Mouse (Mus musculus) gastrocnemius, adult 2 months (tissue): ENCODE data around the gene Hbs1l. TPM values are rescaled to one million over a fixed set of nuclear protein-coding genes. Genes with fewer than 3 reads are reported as not detected.

Experiments used
- DNase-seq: peaks from one replicate; pipeline ENCODE4 v3.0.0; 2022
- H3K27ac ChIP-seq: fragments of 200-600 bp; 2 replicates; pipeline ENCODE4 v1.8.1; 2022; ENCODE audit warnings: mild to moderate bottlenecking
- H3K4me3 ChIP-seq: fragments of 200-600 bp; 2 replicates; pipeline ENCODE4 v1.8.1; 2022; ENCODE audit warnings: mild to moderate bottlenecking, moderate library complexity
- CTCF ChIP-seq: fragments of 200-600 bp; IDR thresholded peaks from 2 replicates; pipeline ENCODE4 v1.8.1; 2022; ENCODE audit warnings: antibody characterized with exemption, mild to moderate bottlenecking, moderate library complexity
- intact Hi-C: fragments of 180-260 bp; cut with DNase I; formaldehyde crosslinking; loops from one replicate; pipeline ENCODE4 v1.15.1; 2025
- total RNA-seq, 2 experiments: library from RNA; stranded (reverse); gene quantifications; 2 replicates each; pipeline ENCODE4 v1.2.3; 2021

The Hbs1l gene
- total RNA-seq, 2 experiments from 2014 or later = 63.3 to 64.3 TPM

DNA sequence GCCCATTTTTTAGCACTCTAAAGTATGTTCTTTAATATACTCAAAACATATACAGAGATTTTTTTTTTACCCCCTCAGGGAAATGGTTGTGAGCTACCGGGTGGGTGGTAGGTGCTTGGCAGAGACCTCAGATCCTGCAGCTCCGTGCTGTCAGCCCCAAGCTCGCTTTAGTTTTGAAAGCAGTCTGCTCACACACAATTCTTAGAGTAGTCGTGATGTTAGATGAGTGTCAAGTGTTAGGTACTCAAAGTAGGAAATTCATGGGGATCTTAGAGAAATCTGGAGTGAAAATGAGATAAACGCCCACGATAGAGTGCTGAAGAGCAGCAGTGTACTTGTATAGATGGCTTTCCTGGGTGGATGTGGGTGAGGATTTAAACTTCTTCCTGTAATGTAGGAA lies 24.8 kb downstream of the Hbs1l start:
- no peak overlapping the region for H3K4me3 ChIP-seq
- no peak for TF ChIP-seq CTCF
- DNase-seq = no peak
- intact Hi-C loops = no loop called here
- no peak overlapping the region for H3K27ac ChIP-seq

GRCm38 (mm10) chr10:21326352-21326751 lies 30.6 kb downstream of the Hbs1l start:
- no peak for DNase-seq
- no peak overlapping the region for H3K27ac ChIP-seq
- intact Hi-C loops = no loop called here
- no peak overlapping the region for H3K4me3 ChIP-seq
- no peak for TF ChIP-seq CTCF

GRCm38 (mm10) chr10:21327605-21328135 lies 31.9 kb downstream of the Hbs1l start:
- Histone ChIP-seq H3K4me3 (no peak overlapping the region), H3K27ac (peak overlapping the region; percentile 48)
- no peak for DNase-seq
- TF ChIP-seq CTCF = no peak
- intact Hi-C loops = no loop called here

DNA sequence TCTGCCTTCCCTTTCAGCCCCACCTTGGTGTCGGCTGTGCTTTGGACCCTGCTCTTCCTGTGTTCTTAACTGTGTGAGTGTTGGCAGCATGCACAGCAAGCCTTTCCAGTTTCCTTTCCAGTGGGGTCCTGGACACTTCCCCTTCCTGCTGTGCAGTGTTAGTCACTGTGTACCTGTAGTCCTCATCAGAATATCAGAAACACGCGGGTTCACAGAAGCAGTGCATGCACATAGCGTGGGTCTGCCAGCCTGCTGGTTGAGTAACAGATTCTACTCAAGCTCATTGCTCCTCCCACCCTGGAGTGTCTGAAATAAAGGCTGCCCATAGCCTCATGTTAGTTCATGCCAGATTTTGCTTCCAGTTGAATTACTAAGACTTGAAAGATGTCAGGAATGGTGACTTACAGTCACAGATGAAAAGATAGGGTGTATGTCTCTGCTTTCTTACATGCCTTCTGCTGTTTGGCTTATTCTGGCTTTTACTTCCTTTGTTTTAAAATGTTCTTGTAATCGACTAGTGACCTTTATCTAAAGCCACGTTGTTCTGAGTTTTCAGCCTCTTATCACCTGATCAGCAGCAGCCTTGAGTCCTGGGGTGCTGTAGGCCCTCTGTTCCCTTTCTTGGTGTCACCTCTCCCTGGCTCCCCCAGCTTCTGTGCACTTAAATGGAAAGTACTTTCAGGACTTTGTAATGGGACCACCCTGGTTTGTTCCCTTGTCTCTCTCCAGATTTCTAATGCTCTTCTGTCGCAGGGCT lies 38.7 kb downstream of the Hbs1l start:
- DNase-seq = no peak
- intact Hi-C loops = no loop called here
- Histone ChIP-seq H3K27ac (no peak overlapping the region), H3K4me3 (no peak overlapping the region)
- TF ChIP-seq CTCF = no peak

GRCm38 (mm10) chr10:21335534-21335933 lies 39.8 kb downstream of the Hbs1l start:
- TF ChIP-seq CTCF = no peak
- H3K4me3 ChIP-seq = no peak overlapping the region
- no peak for DNase-seq
- intact Hi-C loops = no loop called here
- H3K27ac ChIP-seq = no peak overlapping the region

DNA sequence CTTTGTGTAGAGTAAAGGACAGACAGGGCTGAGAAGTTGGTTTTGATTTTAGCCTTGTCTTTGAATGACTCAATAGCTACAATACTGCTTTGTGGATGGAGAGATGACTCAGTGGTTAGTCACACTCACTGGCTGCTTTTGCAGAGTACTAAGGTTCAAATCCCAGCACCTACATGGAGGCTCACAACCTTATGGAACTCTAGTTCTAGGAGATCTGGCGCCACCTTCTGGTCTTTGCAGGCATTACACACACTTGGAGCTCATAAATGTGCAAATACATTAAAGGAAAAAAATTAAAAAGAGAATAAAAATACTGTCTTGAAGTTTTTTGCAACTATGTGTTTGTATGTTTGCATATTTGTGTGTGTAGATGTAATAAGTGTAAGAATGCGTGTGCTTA lies 41.4 kb downstream of the Hbs1l start:
- H3K27ac ChIP-seq = no peak overlapping the region
- peak; percentile 60 for TF ChIP-seq CTCF
- intact Hi-C loops = no loop called here
- peak; percentile 29 for DNase-seq
- H3K4me3 ChIP-seq = no peak overlapping the region

GRCm38 (mm10) chr10:21341706-21342105 lies 45.9 kb downstream of the Hbs1l start:
- intact Hi-C loops = no loop called here
- DNase-seq = no peak
- H3K4me3 ChIP-seq = no peak overlapping the region
- no peak overlapping the region for H3K27ac ChIP-seq
- TF ChIP-seq CTCF = no peak

GRCm38 (mm10) chr10:21342331-21343005 lies 46.7 kb downstream of the Hbs1l start:
- intact Hi-C loops = no loop called here
- H3K27ac ChIP-seq = no peak overlapping the region
- TF ChIP-seq CTCF = no peak
- DNase-seq = no peak
- H3K4me3 ChIP-seq = no peak overlapping the region

- DNase-seq = no peak
- no peak overlapping the region for H3K4me3 ChIP-seq
- no peak overlapping the region for H3K27ac ChIP-seq
- intact Hi-C loops = no loop called here
- no peak for TF ChIP-seq CTCF
Observed at GRCm38 (mm10) chr10:21347332-21347731, 51.6 kb downstream of the Hbs1l start.

GRCm38 (mm10) chr10:21349449-21349848 lies 53.7 kb downstream of the Hbs1l start:
- no peak for TF ChIP-seq CTCF
- intact Hi-C loops = no loop called here
- no peak for DNase-seq

GRCm38 (mm10) chr10:21349946-21350345 lies 54.2 kb downstream of the Hbs1l start:
- Histone ChIP-seq H3K27ac (no peak overlapping the region), H3K4me3 (no peak overlapping the region)
- intact Hi-C loops = no loop called here
- DNase-seq = no peak
- no peak for TF ChIP-seq CTCF

More at GRCm38 (mm10) chr10:21349449-21349848, 53.7 kb downstream of the Hbs1l start:
- Histone ChIP-seq H3K4me3 (no peak overlapping the region), H3K27ac (no peak overlapping the region)

DNA sequence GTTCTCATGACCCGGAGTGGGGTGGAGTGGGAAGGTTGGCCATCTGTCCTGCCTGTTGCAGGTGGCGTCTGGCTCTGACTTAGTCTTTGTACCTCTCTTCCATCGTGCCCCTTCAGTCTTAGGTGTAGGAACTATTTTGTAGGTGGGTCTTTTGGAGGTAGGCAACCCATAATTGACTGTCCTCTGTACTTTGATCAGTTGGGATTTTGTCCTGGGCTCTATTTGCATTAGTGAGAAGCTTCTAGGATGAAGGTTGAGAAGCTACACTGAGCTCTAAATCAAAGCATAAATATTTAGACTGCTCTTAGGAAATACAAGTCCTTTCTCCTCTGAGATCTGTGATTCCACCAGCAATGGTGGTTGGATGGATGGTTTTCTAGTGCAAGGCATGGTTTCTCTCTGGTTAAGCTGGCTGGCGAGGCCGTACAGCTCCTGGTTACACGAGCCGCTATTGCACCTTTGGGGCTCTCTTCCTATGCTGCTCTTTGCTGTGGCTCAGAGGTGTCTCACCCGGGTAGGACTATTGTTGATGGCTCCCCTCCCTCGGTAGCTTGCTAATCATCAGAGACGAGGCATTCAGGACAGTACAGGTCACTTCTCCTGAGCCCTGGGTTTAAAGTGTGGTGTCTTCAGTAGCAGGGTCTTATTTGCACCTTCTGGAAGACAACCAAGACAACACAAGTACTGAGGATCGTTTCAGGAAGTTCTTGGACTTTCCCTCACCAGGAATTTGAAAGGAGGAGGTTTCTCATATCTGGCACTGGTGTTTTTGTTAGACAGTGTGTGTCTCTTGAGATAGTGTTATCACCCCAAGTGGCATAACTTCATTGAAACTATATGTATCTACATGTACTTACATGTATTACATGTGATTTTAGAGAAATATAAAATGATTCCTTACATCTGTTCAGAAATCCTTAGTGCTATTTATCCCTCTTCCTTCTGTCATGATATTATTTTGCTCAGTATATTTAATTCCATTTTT lies 55.0 kb downstream of the Hbs1l start:
- no peak for TF ChIP-seq CTCF
- H3K4me3 ChIP-seq = no peak overlapping the region
- H3K27ac ChIP-seq = no peak overlapping the region
- DNase-seq = no peak
- intact Hi-C loops = no loop called here

- Histone ChIP-seq H3K4me3 (no peak overlapping the region), H3K27ac (no peak overlapping the region)
- intact Hi-C loops = no loop called here
- TF ChIP-seq CTCF = no peak
- no peak for DNase-seq
Observed at GRCm38 (mm10) chr10:21351766-21352165, 56.0 kb downstream of the Hbs1l start.
